Mouse (Mus musculus): Measurements from ENCODE around the gene Mansc4. TPM values are rescaled to one million over a fixed set of nuclear protein-coding genes. Genes with fewer than 3 reads are reported as not detected.

The Mansc4 gene
- total RNA-seq, 2 experiments from 2014 or later: 0.32 TPM; not detected in 1

DNA sequence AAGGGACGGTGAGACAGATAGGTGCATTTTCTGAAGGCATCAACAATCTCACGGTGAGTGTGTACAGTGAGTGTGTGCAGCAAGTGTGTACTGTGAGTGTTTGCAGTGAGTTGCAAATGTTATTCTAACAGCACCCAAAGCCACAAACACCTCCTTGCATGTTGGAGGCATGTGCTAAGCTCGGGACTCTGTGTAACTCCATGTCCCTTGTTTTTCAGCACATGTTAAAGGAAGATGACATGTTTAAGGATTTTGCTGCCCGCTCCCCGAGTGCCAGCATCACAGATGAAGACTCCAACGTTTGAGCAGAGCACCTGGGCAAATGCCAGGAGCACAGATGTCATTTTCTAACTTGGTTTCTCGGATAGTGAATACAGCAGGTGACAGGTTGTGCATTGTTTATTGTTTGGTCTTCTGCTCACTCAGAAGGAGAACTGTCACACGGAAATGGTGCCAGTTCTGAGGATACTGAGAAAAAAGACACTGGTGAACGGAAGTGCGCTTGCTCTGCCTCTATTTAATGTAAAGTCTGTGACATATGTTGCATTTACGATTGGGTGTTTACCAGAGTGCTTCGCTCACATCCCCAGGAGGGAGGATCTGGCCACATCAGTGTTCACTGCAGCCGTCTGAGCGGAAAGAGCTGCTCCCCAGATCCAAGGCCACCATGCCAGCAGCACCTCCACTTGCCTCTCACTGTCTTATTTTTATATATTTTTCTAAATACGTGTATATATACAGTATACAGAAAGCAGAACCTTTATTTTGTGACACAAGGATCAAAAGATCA is 56.5 kb downstream of the Mansc4 start:
- no peak for DNase-seq (ENCODE audit: low spot score in 2 of 2)

DNA sequence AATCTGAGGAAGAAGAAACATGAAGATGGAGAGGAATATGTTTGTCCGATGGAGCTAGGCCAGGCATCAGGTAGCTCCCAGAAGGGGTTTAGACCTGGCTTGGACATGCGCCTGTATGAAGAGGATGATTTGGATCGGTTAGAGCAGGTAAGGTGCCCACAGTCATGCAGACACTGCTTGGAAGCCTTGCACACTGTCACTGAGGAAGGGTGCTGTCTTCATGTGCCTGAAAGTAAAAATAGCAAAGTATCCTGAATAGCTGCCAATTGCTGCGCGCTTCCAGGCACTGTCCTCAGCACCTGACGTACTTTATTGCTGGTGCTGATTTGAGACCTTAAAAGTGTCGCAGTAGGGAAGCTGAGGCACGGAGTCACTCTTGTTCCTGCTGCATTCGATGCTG is 57.2 kb downstream of the Mansc4 start:
- no peak for DNase-seq (ENCODE audit: low spot score in 2 of 2)

DNA sequence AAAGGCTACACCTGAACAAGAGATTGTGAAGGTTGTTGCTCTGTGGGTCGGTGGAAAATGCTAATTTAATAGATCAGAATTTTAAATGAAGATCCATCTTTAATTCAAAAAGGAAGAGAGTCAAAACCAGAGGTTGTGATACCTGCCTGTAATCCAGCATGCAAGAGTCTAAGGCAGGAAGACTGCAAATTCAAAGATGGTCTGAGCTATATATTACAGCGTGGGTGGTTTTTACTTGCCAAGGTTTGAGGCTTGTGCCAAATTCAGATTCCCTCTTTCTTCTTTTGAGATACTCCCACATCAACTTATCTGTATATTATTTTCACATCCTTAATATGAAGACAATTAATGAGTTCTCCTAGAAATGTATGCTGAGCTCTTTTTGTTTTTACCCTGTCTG is 58.4 kb downstream of the Mansc4 start:
- DNase-seq (ENCODE audit: low spot score in 2 of 2): no peak

Other genes with a start within 250 kb of the Mansc4 start
- not detected for gene Smco2, start 236.9 kb downstream of the Mansc4 start, total RNA-seq (2021)
- gene Ppfibp1, start 198.5 kb downstream of the Mansc4 start, total RNA-seq (2021): 10 to 100 TPM; 72.1 to 73.6 TPM
- not detected for gene 1700034J05Rik, start 132.6 kb downstream of the Mansc4 start, total RNA-seq (2021)
- 1 to 10 TPM; 1.7 to 1.8 TPM for gene Rep15, start 54.4 kb downstream of the Mansc4 start, total RNA-seq (2021)
- 10 to 100 TPM; 95.5 to 99.8 TPM for gene Mrps35, start 44.3 kb downstream of the Mansc4 start, total RNA-seq (2021)
- gene Klhl42, start 4.3 kb upstream of the Mansc4 start, total RNA-seq (2021): 1 to 10 TPM; 9.4 to 9.7 TPM
- gene Pthlh, start 177.2 kb upstream of the Mansc4 start, total RNA-seq (2021): 1 to 10 TPM; 1.6 to 1.8 TPM